Mouse (Mus musculus) mouse embryonic stem cell (cell line): Measurements from ENCODE around the gene Gm20815.
"Not testable (repeated sequence)": the region's sequence is repeated elsewhere in the genome, so short reads cannot be mapped to it uniquely, and the experiment has no call there.

ENCODE experiments used
- in situ Hi-C, 2 experiments: fragments of 300-500 bp; cut with MboI; formaldehyde crosslinking; loops; 1 replicate in 1 of 2; 3 replicates in 1 of 2; pipeline ENCODE4 v1.14.3; 2019 to 2020; ENCODE audit warnings: low sequenced_read_pairs in 2 of 2, low pct_unique_long_range_greater_than_20kb in 1 of 2, mixed read lengths in 1 of 2; ENCODE audit not compliant: unreplicated experiment in 1 of 2

Gm20815 gene

GRCm38 (mm10) chrY:8835069-8835468 lies at the start of gene Gm20815:
Gene Gm20815 (minus strand): TSS chrY:8835169.
- in situ Hi-C loops, result not testable (repeated sequence)
